Comparison of ENCODE assay signal across 26 mouse cellular contexts in the genomic region with DNA sequence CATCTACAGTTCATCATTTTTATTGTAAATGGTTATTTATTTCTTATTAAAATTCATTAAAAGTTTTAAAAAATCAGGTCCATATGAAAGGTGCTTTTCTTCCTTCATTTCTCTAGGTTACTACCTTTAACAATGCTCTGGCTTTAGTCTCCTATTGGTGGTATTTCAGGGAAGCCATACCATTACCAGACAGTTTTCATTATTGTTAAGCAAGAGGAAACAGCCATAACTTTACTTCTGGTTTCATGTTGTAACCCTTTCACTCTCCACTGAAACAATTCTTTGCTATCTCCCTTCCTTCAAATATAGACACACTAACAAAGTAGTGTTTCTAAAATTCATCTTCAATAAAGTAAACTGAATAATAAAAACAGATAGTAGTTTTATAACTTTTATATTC. TPM values are rescaled to one million over a fixed set of nuclear protein-coding genes. Genes with fewer than 3 reads are reported as not detected.
DNase-seq lines count a peak whose midpoint lies in the region; ATAC-seq and TF ChIP-seq lines count a peak whose summit lies in the region.
"Had no signal": no experiment of that assay in that cellular context is flagged by ENCODE, and none has a peak within 500 bp of the region (broad histone marks: within the 10 kb centered on the region; RNA-seq: fewer than 3 reads in every experiment).

No protein-coding gene starts in this region.

- no peak overlapping the region for H3K27ac ChIP-seq in lung, postnatal 0 days (ENCODE audit: low read length)
- H3K27ac ChIP-seq in neural tube, embryonic 15.5 days (replicated peaks), result no peak overlapping the region
- H3K27ac ChIP-seq in hindbrain, embryonic 12.5 days, result no peak overlapping the region
- H3K27ac ChIP-seq: embryonic facial prominence, embryonic 13.5 days; embryonic facial prominence, embryonic 15.5 days; forebrain, embryonic 10.5 days; forebrain, embryonic 12.5 days had no signal

- no peak overlapping the region for H3K4me2 ChIP-seq in lung, postnatal 0 days (replicated peaks; ENCODE audit: low read depth, low read length)
- H3K4me2 ChIP-seq in neural tube, embryonic 15.5 days, result no peak overlapping the region
- no peak overlapping the region for H3K4me2 ChIP-seq in hindbrain, embryonic 12.5 days (replicated peaks)
- H3K4me2 ChIP-seq: embryonic facial prominence, embryonic 13.5 days; embryonic facial prominence, embryonic 15.5 days; forebrain, embryonic 12.5 days had no signal

- no peaks in the 10 kb centered on the region for H3K9me3 ChIP-seq in lung, postnatal 0 days (ENCODE audit: low read length)
- no peaks in the 10 kb centered on the region for H3K9me3 ChIP-seq in neural tube, embryonic 15.5 days (replicated peaks)
- no peaks in the 10 kb centered on the region for H3K9me3 ChIP-seq in hindbrain, embryonic 12.5 days (replicated peaks)
- H3K9me3 ChIP-seq: embryonic facial prominence, embryonic 13.5 days; embryonic facial prominence, embryonic 15.5 days; forebrain, embryonic 10.5 days; forebrain, embryonic 12.5 days had no signal

- H3K36me3 ChIP-seq in lung, postnatal 0 days (ENCODE audit: insufficient read depth, low read length), result no peaks in the 10 kb centered on the region
- no peaks in the 10 kb centered on the region for H3K36me3 ChIP-seq in neural tube, embryonic 15.5 days
- H3K36me3 ChIP-seq in hindbrain, embryonic 12.5 days, result no peaks in the 10 kb centered on the region
- H3K36me3 ChIP-seq: embryonic facial prominence, embryonic 13.5 days; embryonic facial prominence, embryonic 15.5 days; forebrain, embryonic 10.5 days; forebrain, embryonic 12.5 days had no signal

- no peak overlapping the region for H3K4me3 ChIP-seq in lung, postnatal 0 days (ENCODE audit: low read depth, low read length)
- no peak overlapping the region for H3K4me3 ChIP-seq in neural tube, embryonic 15.5 days (replicated peaks)
- H3K4me3 ChIP-seq in hindbrain, embryonic 12.5 days, result no peak overlapping the region
- H3K4me3 ChIP-seq: embryonic facial prominence, embryonic 13.5 days; embryonic facial prominence, embryonic 15.5 days; erythroblast, embryonic 14.5 days; forebrain, embryonic 10.5 days; forebrain, embryonic 12.5 days had no signal

- ATAC-seq in lung, postnatal 0 days, result no peak
- 0 out of 2 replicates have a peak, but pooled peaks have one; percentile 20 for ATAC-seq in common myeloid progenitor, adult 5-6 weeks (replicated peaks; ENCODE audit: low read depth, poor library complexity, severe bottlenecking)
- ATAC-seq in megakaryocyte, adult 5-6 weeks (ENCODE audit: poor library complexity, severe bottlenecking), result peak; percentile 46
- ATAC-seq in neural tube, embryonic 15.5 days (ENCODE audit: low FRiP score), result no peak
- no peak for ATAC-seq in hindbrain, embryonic 12.5 days (ENCODE audit: low FRiP score)
- ATAC-seq: forebrain, embryonic 14.5 days; forebrain, embryonic 16.5 days had no signal

- peak; percentile 5 for DNase-seq in lung, postnatal 0 days (ENCODE audit: low spot score)
- no peak for DNase-seq in lung, postnatal 25 days (ENCODE audit: low spot score)
- no peak for DNase-seq in cerebellum, adult 11-12 months
- DNase-seq: adrenal gland, adult 2 months; adrenal gland, postnatal 14 days; adrenal gland, postnatal 36 days; B cell, adult 2 months; cerebellum, adult 18-20 months; cerebellum, adult 8-10 months; cerebellum, adult 9-11 months; cerebellum, postnatal 14 days; cerebellum, postnatal 36 days; embryo, embryonic 11 days had no signal

- no peak overlapping the region for H3K9ac ChIP-seq in lung, postnatal 0 days (replicated peaks; ENCODE audit: low read depth)
- H3K9ac ChIP-seq in neural tube, embryonic 15.5 days (replicated peaks), result no peak overlapping the region
- no peak overlapping the region for H3K9ac ChIP-seq in hindbrain, embryonic 12.5 days
- H3K9ac ChIP-seq: embryonic facial prominence, embryonic 13.5 days; embryonic facial prominence, embryonic 15.5 days; forebrain, embryonic 12.5 days had no signal

- H3K27me3 ChIP-seq in lung, postnatal 0 days (replicated peaks; ENCODE audit: insufficient read depth, low read length), result no peaks in the 10 kb centered on the region
- H3K27me3 ChIP-seq in neural tube, embryonic 15.5 days (replicated peaks), result no peaks in the 10 kb centered on the region
- H3K27me3 ChIP-seq in hindbrain, embryonic 12.5 days, result no peaks in the 10 kb centered on the region
- H3K27me3 ChIP-seq: embryonic facial prominence, embryonic 13.5 days; embryonic facial prominence, embryonic 15.5 days; forebrain, embryonic 12.5 days had no signal

- H3K4me1 ChIP-seq in lung, postnatal 0 days (ENCODE audit: insufficient read depth, low read depth, low read length), result no peaks in the 10 kb centered on the region
- H3K4me1 ChIP-seq in neural tube, embryonic 15.5 days, result no peaks in the 10 kb centered on the region
- no peaks in the 10 kb centered on the region for H3K4me1 ChIP-seq in hindbrain, embryonic 12.5 days
- H3K4me1 ChIP-seq: embryonic facial prominence, embryonic 13.5 days; embryonic facial prominence, embryonic 15.5 days; forebrain, embryonic 10.5 days; forebrain, embryonic 12.5 days had no signal

- no peak for TF ChIP-seq CTCF in lung, postnatal 0 days (IDR thresholded peaks at IDR 0.05)

- TF ChIP-seq EP300 in lung, postnatal 0 days (IDR thresholded peaks at IDR 0.05), result no peak

RNA-seq across cellular contexts. Expression of a gene that starts 6.8 kb away (rescaled TPM):
- polyA plus RNA-seq in lung, postnatal 0 days (2015; fragmentation: Nextera tagmentation; extraction: Ambion mirVana), result 0.35 and 0.68 TPM in 2 replicates
- 85.8 and 126 TPM in 2 replicates for total RNA-seq in common myeloid progenitor, adult 5-6 weeks (2017)
- 8.2 and 18.6 TPM in 2 replicates for total RNA-seq in megakaryocyte, adult 5-6 weeks (2015)
- 15.5 and 32.0 TPM in 2 replicates for total RNA-seq in megakaryocyte, adult 5-6 weeks (2017)
- polyA plus RNA-seq in neural tube, embryonic 15.5 days (2015; fragmentation: Nextera tagmentation; extraction: Ambion mirVana), result 0.37 and 7.7 TPM in 2 replicates
- polyA plus RNA-seq in hindbrain, embryonic 12.5 days (2016; fragmentation: Nextera tagmentation; extraction: Ambion mirVana), result 0.31 TPM in 1 of 2 replicates, not detected in the other
- polyA plus RNA-seq: adrenal gland, adult 2 months; forebrain, embryonic 12.5 days; forebrain, embryonic 14.5 days; forebrain, embryonic 16.5 days had no signal

RNA-seq across cellular contexts. Expression of a gene that starts 35.8 kb away (rescaled TPM):
- not detected in 2 replicates for polyA plus RNA-seq in lung, postnatal 0 days (2015; fragmentation: Nextera tagmentation; extraction: Ambion mirVana)
- total RNA-seq in common myeloid progenitor, adult 5-6 weeks (2017), result not detected in 2 replicates
- not detected in 2 replicates for total RNA-seq in megakaryocyte, adult 5-6 weeks (2015)
- not detected in 2 replicates for total RNA-seq in megakaryocyte, adult 5-6 weeks (2017)
- 0.31 and 0.37 TPM in 2 replicates for polyA plus RNA-seq in neural tube, embryonic 15.5 days (2015; fragmentation: Nextera tagmentation; extraction: Ambion mirVana)
- 7.8 and 8.6 TPM in 2 replicates for polyA plus RNA-seq in hindbrain, embryonic 12.5 days (2016; fragmentation: Nextera tagmentation; extraction: Ambion mirVana)
- total RNA-seq: ES-E14, MEL had no signal
- polyA plus RNA-seq: adrenal gland, adult 2 months; erythroblast, embryonic 14.5 days had no signal

Comparison
In these comparisons a context has a peak if more than half of its experiments do, and no peak if none do; other contexts are left out.
1. ATAC-seq: peak in common myeloid progenitor, adult 5-6 weeks (single experiment) and megakaryocyte, adult 5-6 weeks (single experiment); none in lung, postnatal 0 days (single experiment), neural tube, embryonic 15.5 days (single experiment) and hindbrain, embryonic 12.5 days (single experiment).